Mouse (Mus musculus): ENCODE results near the gene Hook2. TPM values are rescaled to one million over a fixed set of nuclear protein-coding genes. Genes with fewer than 3 reads are reported as not detected.
A peak's percentile ranks its signal among the peaks of the same experiment; 100 is the strongest.

The Hook2 gene
- polyA plus RNA-seq, 1 experiment = 3.6 TPM

- no peak for DNase-seq (ENCODE audit: low read depth in 1 of 2, low spot score in 2 of 2)
- TF ChIP-seq CTCF (IDR thresholded peaks at IDR 0.05; ENCODE audit: extremely low read depth, insufficient read depth, insufficient read length, insufficient replicate concordance) = no peak
- no peak for TF ChIP-seq POLR2A (IDR thresholded peaks at IDR 0.05; ENCODE audit: low read depth, low read length)
- Histone ChIP-seq H3K27ac (ENCODE audit: insufficient read depth, low read length) (peak overlapping the region; percentile 78), H3K4me1 (ENCODE audit: control insufficient read depth, insufficient read depth, insufficient read length) (peaks cover 37% of the 10 kb centered on the region), H3K4me3 (ENCODE audit: extremely low read depth, insufficient read depth, insufficient read length) (no peak overlapping the region), H3K36me3 (ENCODE audit: control insufficient read depth, insufficient read depth, low read length) (no peaks in the 10 kb centered on the region), H3K27me3 (ENCODE audit: control insufficient read depth, insufficient read depth, low read length) (no peaks in the 10 kb centered on the region)
- 14% methylated on average over 3 of the region's 3 CpGs for WGBS
Measured at GRCm38 (mm10) chr8:84982499-84983011, 7.8 kb upstream of the Hook2 start.

GRCm38 (mm10) chr8:84984294-84985048 is 5.9 kb upstream of the Hook2 start:
- 33% methylated on average over 16 of the region's 16 CpGs for WGBS
- TF ChIP-seq POLR2A (IDR thresholded peaks at IDR 0.05; ENCODE audit: low read depth, low read length) (no peak), CTCF (IDR thresholded peaks at IDR 0.05; ENCODE audit: extremely low read depth, insufficient read depth, insufficient read length, insufficient replicate concordance) (no peak)
- H3K27me3 ChIP-seq (ENCODE audit: control insufficient read depth, insufficient read depth, low read length) = no peaks in the 10 kb centered on the region
- H3K36me3 ChIP-seq (ENCODE audit: control insufficient read depth, insufficient read depth, low read length) = no peaks in the 10 kb centered on the region
- peaks cover 35% of the 10 kb centered on the region for H3K4me1 ChIP-seq (ENCODE audit: control insufficient read depth, insufficient read depth, insufficient read length)
- H3K4me3 ChIP-seq (ENCODE audit: extremely low read depth, insufficient read depth, insufficient read length) = no peak overlapping the region
- peak in 1 of 2 experiments; percentile 40 for DNase-seq (ENCODE audit: low read depth in 1 of 2, low spot score in 2 of 2)
- peak overlapping the region; percentile 89 for H3K27ac ChIP-seq (ENCODE audit: insufficient read depth, low read length)

GRCm38 (mm10) chr8:84985049-84985683 is 5.2 kb upstream of the Hook2 start:
- Histone ChIP-seq H3K27me3 (ENCODE audit: control insufficient read depth, insufficient read depth, low read length) (no peaks in the 10 kb centered on the region), H3K4me3 (ENCODE audit: extremely low read depth, insufficient read depth, insufficient read length) (peak overlapping the region; percentile 64), H3K4me1 (ENCODE audit: control insufficient read depth, insufficient read depth, insufficient read length) (peaks cover 32% of the 10 kb centered on the region), H3K27ac (ENCODE audit: insufficient read depth, low read length) (peak overlapping the region; percentile 89), H3K36me3 (ENCODE audit: control insufficient read depth, insufficient read depth, low read length) (no peaks in the 10 kb centered on the region)
- 3% methylated on average over 23 of the region's 23 CpGs for WGBS
- TF ChIP-seq CTCF (IDR thresholded peaks at IDR 0.05; ENCODE audit: extremely low read depth, insufficient read depth, insufficient read length, insufficient replicate concordance) (no peak), POLR2A (IDR thresholded peaks at IDR 0.05; ENCODE audit: low read depth, low read length) (no peak)
- no peak for DNase-seq (ENCODE audit: low read depth in 1 of 2, low spot score in 2 of 2)

- peak overlapping the region; percentile 64 for H3K4me3 ChIP-seq (ENCODE audit: extremely low read depth, insufficient read depth, insufficient read length)
- no peaks in the 10 kb centered on the region for H3K27me3 ChIP-seq (ENCODE audit: control insufficient read depth, insufficient read depth, low read length)
- peaks cover 29% of the 10 kb centered on the region for H3K4me1 ChIP-seq (ENCODE audit: control insufficient read depth, insufficient read depth, insufficient read length)
- no peaks in the 10 kb centered on the region for H3K36me3 ChIP-seq (ENCODE audit: control insufficient read depth, insufficient read depth, low read length)
- TF ChIP-seq POLR2A (IDR thresholded peaks at IDR 0.05; ENCODE audit: low read depth, low read length) = peak; percentile 38; the same call in 1 of the 2 replicates
- no peak for TF ChIP-seq CTCF (IDR thresholded peaks at IDR 0.05; ENCODE audit: extremely low read depth, insufficient read depth, insufficient read length, insufficient replicate concordance)
- H3K27ac ChIP-seq (ENCODE audit: insufficient read depth, low read length) = peak overlapping the region; percentile 89
- WGBS = under 1% methylated on average over 53 of the region's 53 CpGs
- peak; percentile 94 to 96 for DNase-seq (ENCODE audit: low read depth in 1 of 2, low spot score in 2 of 2)
Measured at GRCm38 (mm10) chr8:84985684-84986378, 4.6 kb upstream of the Hook2 start.

- Histone ChIP-seq H3K4me1 (ENCODE audit: control insufficient read depth, insufficient read depth, insufficient read length) (peaks cover 24% of the 10 kb centered on the region), H3K4me3 (ENCODE audit: extremely low read depth, insufficient read depth, insufficient read length) (peak overlapping the region; percentile 64; the same call in 1 of the 2 replicates), H3K36me3 (ENCODE audit: control insufficient read depth, insufficient read depth, low read length) (no peaks in the 10 kb centered on the region), H3K27me3 (ENCODE audit: control insufficient read depth, insufficient read depth, low read length) (no peaks in the 10 kb centered on the region), H3K27ac (ENCODE audit: insufficient read depth, low read length) (peak overlapping the region; percentile 89)
- TF ChIP-seq POLR2A (IDR thresholded peaks at IDR 0.05; ENCODE audit: low read depth, low read length) (no peak), CTCF (IDR thresholded peaks at IDR 0.05; ENCODE audit: extremely low read depth, insufficient read depth, insufficient read length, insufficient replicate concordance) (no peak)
- no peak for DNase-seq (ENCODE audit: low read depth in 1 of 2, low spot score in 2 of 2)
- WGBS = 29% methylated on average over 8 of the region's 8 CpGs
Measured at GRCm38 (mm10) chr8:84986379-84986945, 3.9 kb upstream of the Hook2 start.

GRCm38 (mm10) chr8:84987388-84987787 is 3.0 kb upstream of the Hook2 start:
- DNase-seq (ENCODE audit: low read depth in 1 of 2, low spot score in 2 of 2) = no peak
- peaks cover 17% of the 10 kb centered on the region for H3K4me1 ChIP-seq (ENCODE audit: control insufficient read depth, insufficient read depth, insufficient read length)
- 80% methylated on average over 5 of the region's 5 CpGs for WGBS
- H3K36me3 ChIP-seq (ENCODE audit: control insufficient read depth, insufficient read depth, low read length) = no peaks in the 10 kb centered on the region
- no peak overlapping the region for H3K4me3 ChIP-seq (ENCODE audit: extremely low read depth, insufficient read depth, insufficient read length)
- H3K27me3 ChIP-seq (ENCODE audit: control insufficient read depth, insufficient read depth, low read length) = no peaks in the 10 kb centered on the region
- H3K27ac ChIP-seq (ENCODE audit: insufficient read depth, low read length) = no peak overlapping the region
- TF ChIP-seq CTCF (IDR thresholded peaks at IDR 0.05; ENCODE audit: extremely low read depth, insufficient read depth, insufficient read length, insufficient replicate concordance) = no peak
- no peak for TF ChIP-seq POLR2A (IDR thresholded peaks at IDR 0.05; ENCODE audit: low read depth, low read length)
